Mouse (Mus musculus): ENCODE data around the gene Cntrl.

Gene Cntrl

GRCm38 (mm10) chr2:35175281-35176065, 66.2 kb downstream of the Cntrl start:
- DNase-seq: no peak

GRCm38 (mm10) chr2:35178153-35178552, 68.9 kb downstream of the Cntrl start:
- no peak for DNase-seq

GRCm38 (mm10) chr2:35183115-35183673, 73.9 kb downstream of the Cntrl start:
- DNase-seq: no peak

- no peak for DNase-seq
These were observed 79.6 kb downstream of the Cntrl start for GRCm38 (mm10) chr2:35188929-35189328.

GRCm38 (mm10) chr2:35193976-35194375, 84.7 kb downstream of the Cntrl start:
- DNase-seq: no peak

- no peak for DNase-seq
These were observed 86.6 kb downstream of the Cntrl start for GRCm38 (mm10) chr2:35195626-35196544.

- peak; percentile 24 for DNase-seq
These were observed 90.2 kb downstream of the Cntrl start for GRCm38 (mm10) chr2:35199541-35199940.

- DNase-seq: peak; percentile 68
These were observed 90.9 kb downstream of the Cntrl start for GRCm38 (mm10) chr2:35199971-35200897.

- DNase-seq: peak; percentile 100
These were observed 91.8 kb downstream of the Cntrl start, which contains the start of gene Rab14 for GRCm38 (mm10) chr2:35200898-35201668. Gene Rab14, minus strand, starts transcription at chr2:35201120.

- DNase-seq: no peak
These were observed 94.4 kb downstream of the Cntrl start for GRCm38 (mm10) chr2:35203729-35204128.

- DNase-seq: no peak
These were observed 97.5 kb downstream of the Cntrl start for GRCm38 (mm10) chr2:35206761-35207160.

GRCm38 (mm10) chr2:35208054-35208453, 98.8 kb downstream of the Cntrl start:
- DNase-seq: no peak

GRCm38 (mm10) chr2:35208931-35209665, 99.8 kb downstream of the Cntrl start:
- no peak for DNase-seq

GRCm38 (mm10) chr2:35211681-35212080, 102.4 kb downstream of the Cntrl start:
- DNase-seq: no peak

GRCm38 (mm10) chr2:35213345-35213910, 104.1 kb downstream of the Cntrl start:
- no peak for DNase-seq

- peak; percentile 71 for DNase-seq
These were observed 105.6 kb downstream of the Cntrl start for GRCm38 (mm10) chr2:35214881-35215358.

- DNase-seq: no peak
These were observed 106.1 kb downstream of the Cntrl start for GRCm38 (mm10) chr2:35215363-35215762.

- no peak for DNase-seq
These were observed 107.4 kb downstream of the Cntrl start for GRCm38 (mm10) chr2:35216701-35217100.

- DNase-seq: no peak
These were observed 109.4 kb downstream of the Cntrl start for GRCm38 (mm10) chr2:35218736-35219135.

- DNase-seq: no peak
These were observed 113.6 kb downstream of the Cntrl start for GRCm38 (mm10) chr2:35222822-35223391.
